Mouse (Mus musculus) lung, adult 18-20 months (tissue): Measurements from ENCODE around the gene Reep3.

ENCODE experiments used
- DNase-seq, 2 experiments: peaks; one replicate each; pipeline ENCODE4 v3.0.0; 2022; ENCODE audit warnings: mixed read lengths in 2 of 2

Reep3 gene

GRCm38 (mm10) chr10:66968541-66968940 lies 128.2 kb downstream of the Reep3 start:
- DNase-seq: peak in 1 of 2 experiments; percentile 29

- no peak for DNase-seq
Observed at GRCm38 (mm10) chr10:66966391-66967109, 130.2 kb downstream of the Reep3 start.

GRCm38 (mm10) chr10:66960136-66960535 lies 136.6 kb downstream of the Reep3 start:
- DNase-seq: no peak
